Mouse (Mus musculus) neural tube, embryonic 10.5 days (tissue): ENCODE results near the gene Tmem117.

Experiments used
- DNase-seq: peaks from one replicate; pipeline ENCODE4 v3.0.0-alpha.2; 2017; ENCODE audit warnings: low spot score; ENCODE audit errors: extremely low spot score

Tmem117 gene

GRCm38 (mm10) chr15:94770832-94771578, 142.0 kb downstream of the Tmem117 start:
- no peak for DNase-seq

GRCm38 (mm10) chr15:94771691-94772090, 142.7 kb downstream of the Tmem117 start:
- no peak for DNase-seq

DNA sequence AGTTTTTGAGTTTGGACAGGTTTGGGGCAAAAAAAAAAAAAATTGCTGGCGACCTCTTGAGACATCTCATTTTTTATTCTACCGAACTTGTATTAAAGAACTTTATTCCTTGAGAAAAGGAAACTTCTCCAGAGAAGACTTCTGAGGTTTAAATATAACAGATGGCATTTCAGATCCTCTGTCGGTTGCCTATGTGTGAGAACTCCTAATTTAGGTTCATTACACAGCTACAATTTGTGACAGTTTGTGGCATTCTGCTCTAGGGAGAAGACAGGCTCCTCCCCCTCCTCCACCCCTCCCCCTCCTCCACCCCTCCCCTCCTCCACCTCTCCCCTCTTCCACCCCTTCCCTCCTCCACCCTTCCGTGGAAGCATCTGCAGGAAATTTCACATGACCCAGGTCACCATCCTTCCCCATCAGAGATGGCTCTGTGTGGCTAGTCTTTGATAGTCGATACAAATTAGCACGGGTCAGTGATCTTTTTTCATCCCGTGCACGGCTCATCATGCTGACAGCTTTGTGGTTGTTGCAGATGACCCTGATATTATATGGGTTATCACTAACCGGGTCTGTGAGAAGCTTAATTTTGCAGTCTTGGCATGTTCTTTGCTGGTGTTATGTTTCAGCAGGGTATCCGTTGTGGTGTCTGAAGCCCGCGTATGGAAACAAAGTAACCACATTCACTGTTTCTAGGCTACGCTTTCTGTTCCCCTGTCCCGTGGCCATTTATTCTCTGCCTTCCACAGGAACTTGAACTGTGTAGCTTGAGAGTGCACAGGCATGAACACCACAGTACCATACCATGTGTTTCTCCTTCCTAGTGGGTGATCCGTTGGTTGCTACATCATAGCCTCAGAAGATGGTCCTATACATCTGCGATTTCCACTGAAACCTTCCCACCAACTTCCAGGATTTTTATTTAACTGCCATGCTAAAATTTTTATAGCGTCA, 147.4 kb downstream of the Tmem117 start:
- peak; percentile 48 for DNase-seq

DNA sequence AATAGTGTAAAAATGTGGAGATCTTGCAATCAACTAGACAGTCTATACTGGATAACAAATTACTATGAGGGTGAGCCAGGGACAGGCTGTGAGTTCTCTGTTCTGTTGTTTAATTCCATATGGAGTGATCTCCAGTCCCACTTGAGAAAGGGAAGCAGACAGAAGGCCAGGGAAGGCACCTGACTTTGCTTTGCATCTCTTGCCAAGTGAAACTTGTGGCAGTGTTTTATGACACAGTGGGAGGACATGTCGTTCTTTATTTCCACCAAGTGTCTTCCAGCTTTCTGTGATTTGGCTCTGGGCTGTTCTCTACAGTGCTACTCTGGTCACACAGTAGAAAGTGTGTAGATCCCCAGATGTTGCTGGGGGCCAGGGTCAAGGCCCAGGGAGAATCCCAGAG, 152.5 kb downstream of the Tmem117 start:
- DNase-seq, result no peak

GRCm38 (mm10) chr15:94793455-94793854, 164.4 kb downstream of the Tmem117 start:
- no peak for DNase-seq

GRCm38 (mm10) chr15:94795484-94795883, 166.5 kb downstream of the Tmem117 start:
- no peak for DNase-seq

GRCm38 (mm10) chr15:94798236-94798635, 169.2 kb downstream of the Tmem117 start:
- DNase-seq, result no peak

- DNase-seq, result no peak
These were observed 172.4 kb downstream of the Tmem117 start for GRCm38 (mm10) chr15:94801462-94801861.

- DNase-seq, result no peak
These were observed 173.8 kb downstream of the Tmem117 start for GRCm38 (mm10) chr15:94802820-94803219.

- no peak for DNase-seq
These were observed 174.8 kb downstream of the Tmem117 start for GRCm38 (mm10) chr15:94803624-94804342.

GRCm38 (mm10) chr15:94806005-94806404, 177.0 kb downstream of the Tmem117 start:
- DNase-seq, result no peak

GRCm38 (mm10) chr15:94811550-94811949, 182.5 kb downstream of the Tmem117 start:
- DNase-seq, result peak; percentile 31

DNA sequence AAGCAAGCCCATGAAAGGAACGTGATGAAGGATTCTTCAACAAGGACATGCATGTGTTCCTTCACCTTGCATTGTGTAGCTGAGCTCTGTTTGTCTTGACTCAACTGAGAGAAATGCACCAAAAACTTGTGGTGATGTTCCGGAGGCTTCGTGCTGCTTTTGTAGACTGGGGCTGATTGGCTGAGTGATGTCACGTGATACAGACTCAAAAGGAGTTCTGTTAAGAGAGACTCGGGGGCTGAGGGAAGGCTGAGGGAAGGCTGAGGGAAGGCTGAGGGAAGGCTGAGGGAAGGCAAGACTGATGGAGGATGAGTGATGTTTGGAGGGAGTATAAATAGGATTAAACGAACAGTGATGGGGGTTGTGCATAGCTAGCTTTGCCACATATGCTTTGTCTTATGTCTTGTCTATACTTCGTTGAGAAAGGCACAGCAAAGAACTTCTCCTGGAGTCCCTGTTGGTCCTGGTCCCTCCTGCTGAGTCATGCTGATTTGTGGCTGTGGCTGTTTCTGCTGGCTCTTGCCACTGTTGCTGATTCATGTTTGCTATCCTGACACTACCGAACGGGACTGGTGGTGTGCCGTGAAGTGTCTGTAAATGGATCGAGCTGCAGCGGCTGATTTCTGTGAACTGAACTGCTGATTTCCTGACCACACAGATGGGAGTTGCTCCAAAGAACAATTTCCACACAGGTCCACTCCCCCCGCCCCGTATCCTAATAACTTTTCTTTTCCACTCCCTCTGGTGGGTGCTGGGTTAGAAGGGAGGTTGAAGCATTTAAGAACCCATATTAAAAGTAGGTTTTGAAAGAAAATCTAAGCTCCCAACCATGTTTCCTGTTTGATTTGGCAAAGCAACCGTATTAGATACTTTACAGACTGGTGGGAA, 185.4 kb downstream of the Tmem117 start:
- no peak for DNase-seq

DNA sequence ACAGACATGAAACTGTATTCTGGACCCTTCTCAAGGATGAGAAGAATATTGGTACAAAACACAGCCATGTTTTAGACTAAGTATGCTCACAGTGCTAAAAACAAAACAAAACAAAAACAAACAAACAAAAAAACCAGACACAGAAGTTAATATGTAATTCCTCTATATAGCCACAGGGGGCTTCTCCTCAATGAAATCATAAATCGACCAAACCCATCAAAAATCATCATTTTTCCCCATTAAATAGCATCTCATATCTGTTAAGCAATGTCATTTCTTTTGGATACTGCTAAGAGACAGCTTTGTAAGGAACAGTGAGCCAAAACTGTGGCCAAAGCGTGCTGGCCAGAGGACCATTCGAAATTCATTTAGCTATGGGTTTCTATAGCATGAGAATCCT, 206.6 kb downstream of the Tmem117 start:
- no peak for DNase-seq

DNA sequence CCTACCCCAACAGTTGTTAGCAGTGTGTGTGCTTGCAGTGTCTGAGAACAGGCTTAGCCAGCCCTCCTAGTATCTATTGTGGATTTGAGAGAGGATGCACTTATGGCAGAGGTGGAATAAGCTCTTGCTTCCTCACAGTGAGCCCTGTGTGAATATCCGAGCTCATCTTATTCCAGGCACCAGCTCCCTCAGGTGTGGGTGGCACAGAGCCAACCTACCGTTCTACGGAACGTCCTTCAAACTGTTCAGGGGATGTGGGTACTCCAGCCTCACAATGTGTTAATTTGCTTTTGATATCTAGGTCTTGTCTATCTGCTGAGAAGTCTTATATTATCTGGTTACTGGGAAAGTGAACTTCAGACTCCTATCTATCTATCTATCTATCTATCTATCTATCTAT, 209.6 kb downstream of the Tmem117 start:
- DNase-seq, result no peak

DNA sequence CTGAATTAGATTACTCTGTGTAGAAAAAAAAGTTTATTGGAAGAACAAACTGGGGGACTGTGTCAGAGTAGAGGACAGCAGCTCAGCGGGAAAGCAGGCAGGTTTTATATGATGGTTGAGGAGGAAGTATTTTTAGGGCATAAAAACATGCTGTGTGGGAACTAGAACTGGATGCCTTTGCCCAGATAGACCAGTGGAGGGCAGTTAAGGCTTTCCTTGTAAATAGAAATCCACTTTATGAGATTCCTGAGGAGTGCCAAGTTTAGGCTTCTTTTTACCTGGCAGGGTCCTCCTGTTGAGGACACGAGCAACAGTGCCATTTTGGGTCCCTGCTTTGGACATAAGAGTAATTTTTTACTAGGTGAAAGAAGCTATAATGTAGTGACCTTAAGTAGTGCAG, 218.5 kb downstream of the Tmem117 start:
- DNase-seq, result no peak

GRCm38 (mm10) chr15:94859641-94860040, 230.6 kb downstream of the Tmem117 start:
- DNase-seq, result no peak

DNA sequence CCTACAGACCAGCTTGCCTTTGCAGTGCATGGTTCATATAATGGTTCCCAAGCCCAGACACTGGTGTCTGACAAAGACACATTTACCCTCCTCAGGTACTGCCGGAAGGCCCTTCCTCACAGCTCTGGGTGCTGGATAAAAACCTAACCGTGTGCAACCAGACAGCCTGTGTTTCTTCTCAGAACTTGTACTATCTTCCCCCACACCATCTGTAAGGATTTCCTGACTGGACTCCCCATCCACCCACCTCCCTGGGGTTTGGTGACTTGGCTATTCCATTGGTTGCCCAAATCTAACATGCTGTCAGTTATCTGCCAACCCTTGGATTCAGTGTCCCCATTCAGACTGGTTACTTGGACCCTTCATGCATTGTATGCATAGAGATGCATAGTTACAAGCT, 232.1 kb downstream of the Tmem117 start:
- no peak for DNase-seq

DNA sequence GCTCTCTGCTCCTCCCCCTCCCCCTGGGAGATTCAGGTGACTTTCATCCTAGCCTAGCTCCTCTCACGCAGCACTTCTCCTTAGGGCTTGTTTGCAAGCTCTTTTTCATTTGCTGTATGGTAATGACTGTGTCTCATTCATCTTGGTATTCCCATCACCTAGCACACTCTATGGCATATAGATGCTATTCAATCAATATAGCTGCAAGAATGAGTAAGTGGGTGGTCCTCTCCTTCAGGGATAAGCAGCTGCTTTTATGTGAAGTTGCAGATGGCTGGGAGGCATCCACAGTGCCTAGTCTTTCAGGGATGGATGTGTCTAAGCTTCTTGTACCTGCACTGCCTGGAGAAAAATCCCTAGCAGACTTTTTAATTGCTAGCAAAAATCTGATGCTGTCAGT, 235.1 kb downstream of the Tmem117 start:
- DNase-seq, result no peak

DNA sequence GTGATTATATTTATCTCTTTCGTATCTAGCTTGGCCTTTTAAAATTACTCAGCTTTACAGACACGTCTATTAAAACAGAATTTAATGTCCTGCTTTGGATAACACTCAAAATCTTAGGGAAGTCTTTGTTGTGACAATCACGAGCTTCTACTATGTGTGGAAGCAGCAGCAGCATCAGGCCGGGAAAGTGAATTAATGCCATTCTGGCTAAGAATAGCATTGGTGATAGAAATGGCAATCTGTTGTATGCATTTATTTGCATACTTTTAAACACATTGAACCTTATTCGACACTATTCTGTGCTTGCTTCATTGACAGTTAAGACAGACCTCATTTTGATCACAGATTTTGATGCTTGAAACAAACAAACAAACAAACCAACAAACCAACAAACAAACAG, 239.3 kb downstream of the Tmem117 start:
- DNase-seq, result no peak

GRCm38 (mm10) chr15:94885026-94885425, 256.0 kb downstream of the Tmem117 start:
- no peak for DNase-seq
